Mouse (Mus musculus): ENCODE measurements around the gene Tnpo3. TPM values are rescaled to one million over a fixed set of nuclear protein-coding genes. Genes with fewer than 3 reads are reported as not detected.

Tnpo3 gene
- 10 to 100 TPM; 40.3 to 44.0 TPM for total RNA-seq (2021)

DNA sequence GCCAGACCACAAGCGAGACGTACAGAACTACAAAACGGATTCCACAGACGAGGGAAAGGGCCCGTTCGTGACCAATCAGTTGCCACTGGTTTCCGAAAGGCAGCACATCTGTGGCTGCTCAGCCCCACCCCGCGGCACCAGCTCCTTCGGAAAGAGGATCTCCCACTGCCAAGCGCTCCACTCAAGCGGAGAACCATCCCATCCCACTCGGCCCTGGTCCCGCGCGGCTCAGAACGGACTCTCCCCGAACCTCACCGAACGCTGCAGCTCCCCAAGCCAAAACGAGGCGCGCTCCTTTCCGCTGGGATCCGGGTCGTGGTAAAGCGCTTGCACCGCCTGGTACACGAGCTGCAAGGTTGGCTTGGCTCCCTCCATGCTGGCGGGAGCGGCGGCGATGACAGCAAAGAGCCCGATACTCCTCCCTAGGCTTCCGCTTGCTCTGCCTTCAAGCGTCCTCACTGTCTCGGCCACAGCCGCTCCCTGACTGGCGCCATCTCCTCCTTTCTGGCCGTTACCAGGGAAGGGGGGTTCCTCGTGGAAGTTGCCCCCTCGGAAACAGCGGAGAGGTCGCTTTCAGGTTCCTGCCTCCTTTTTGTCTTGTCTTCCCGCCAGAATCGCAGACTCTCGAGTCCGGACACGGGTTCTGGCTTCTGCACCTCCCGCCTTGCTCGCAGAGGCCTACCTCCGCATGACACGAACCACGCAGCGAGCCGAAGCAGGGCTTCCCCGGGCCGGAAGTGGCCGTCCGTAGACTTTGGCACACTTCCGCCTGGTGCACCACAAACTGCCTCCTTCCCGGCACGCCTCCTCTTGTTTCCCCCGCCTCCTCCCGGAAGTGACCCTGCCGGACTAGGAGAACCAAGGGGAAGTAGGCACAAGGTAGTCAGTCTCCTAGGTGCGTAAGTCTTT, at the start of gene Tnpo3:
TSS of gene Tnpo3 (minus strand) at position 777 of the 909 bp plus-strand sequence.
- peak; percentile 88 for DNase-seq (ENCODE audit: low spot score)
- intact Hi-C loops (cut with DNase I), result no loop called here

DNA sequence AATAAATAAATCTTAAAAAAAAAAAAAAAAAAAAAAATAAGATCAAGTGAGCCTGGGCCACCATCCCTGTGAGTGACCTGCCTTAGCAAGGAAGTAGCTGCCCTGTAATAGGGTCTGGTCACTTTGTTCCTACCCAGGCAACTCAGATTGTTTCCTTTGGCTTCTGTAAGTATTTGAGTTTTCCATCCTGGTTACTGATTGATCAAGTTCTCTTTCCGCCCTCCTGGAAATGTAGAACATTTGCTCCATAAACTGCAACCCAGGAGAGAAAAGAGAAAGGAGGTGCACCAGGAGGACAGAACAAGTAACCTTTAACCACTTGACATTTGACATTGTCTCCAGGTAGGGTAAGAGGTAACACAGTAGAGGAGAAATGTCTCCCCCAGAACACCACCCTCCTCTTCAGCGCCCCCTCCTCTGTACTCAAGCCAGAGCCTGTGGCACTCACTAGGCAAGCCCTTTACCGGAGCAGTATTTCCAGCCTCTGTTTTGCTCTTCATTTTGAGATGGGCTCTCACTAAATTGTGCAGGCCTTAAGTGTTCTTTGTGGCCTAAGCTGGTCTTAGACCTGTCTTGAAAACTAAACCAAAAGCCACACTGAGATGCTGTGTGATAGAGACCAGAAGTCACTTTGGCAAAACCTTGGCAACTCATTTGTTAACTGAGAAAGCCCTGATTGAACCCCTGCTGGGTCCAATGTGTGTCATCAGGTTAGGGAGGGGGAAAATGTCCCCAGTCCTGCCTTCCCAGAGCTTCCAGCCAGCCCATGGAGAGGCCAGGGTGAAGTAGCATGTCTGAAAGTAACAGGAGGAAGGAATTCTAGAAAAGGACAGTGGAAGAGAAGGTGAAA, 49.2 kb upstream of the Tnpo3 start:
- intact Hi-C loops (cut with DNase I), result no loop called here
- DNase-seq (ENCODE audit: low spot score), result no peak

GRCm38 (mm10) chr6:29653271-29653670, 43.6 kb upstream of the Tnpo3 start:
- intact Hi-C loops (cut with DNase I), result no loop called here
- no peak for DNase-seq (ENCODE audit: low spot score)

DNA sequence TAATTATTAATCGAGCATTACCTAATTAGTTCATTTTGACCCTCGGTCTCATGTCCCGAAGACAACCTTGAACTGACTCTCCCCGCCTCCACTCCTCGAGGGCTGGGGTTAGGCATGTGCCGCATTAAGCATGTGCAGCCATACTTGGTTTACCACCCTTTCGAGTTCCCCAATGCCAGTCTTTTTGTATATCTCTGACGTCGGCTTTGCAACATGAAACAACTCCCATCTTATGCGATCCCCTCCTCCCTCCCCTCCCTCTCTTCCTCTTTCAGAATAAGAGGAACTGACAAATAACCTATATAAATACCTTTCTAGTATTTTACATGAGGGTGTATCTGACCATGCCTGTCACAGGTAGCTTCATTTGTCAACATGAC, 40.5 kb upstream of the Tnpo3 start:
- intact Hi-C loops (cut with DNase I), result no loop called here
- DNase-seq (ENCODE audit: low spot score), result no peak

- intact Hi-C loops (cut with DNase I), result loop anchor here (1.0 to 10.0 kb wide), 2 partner anchors 132 to 255 kb away; partner anchors contain the start of gene Ccdc136
- DNase-seq (ENCODE audit: low spot score), result peak; percentile 55
Measured at GRCm38 (mm10) chr6:29649494-29650169, 39.9 kb upstream of the Tnpo3 start.

- DNase-seq (ENCODE audit: low spot score), result no peak
- intact Hi-C loops (cut with DNase I), result loop anchor here (10.0 kb wide), 1 partner anchor 247 kb away; the partner anchor contains the start of gene Ccdc136
Measured at GRCm38 (mm10) chr6:29641816-29642215, 32.1 kb upstream of the Tnpo3 start.

GRCm38 (mm10) chr6:29639580-29640419, 30.1 kb upstream of the Tnpo3 start:
- no peak for DNase-seq (ENCODE audit: low spot score)
- intact Hi-C loops (cut with DNase I), result loop anchor here (10.0 kb wide), 1 partner anchor 245 kb away; the partner anchor contains the start of gene Ccdc136

- DNase-seq (ENCODE audit: low spot score), result no peak
- intact Hi-C loops (cut with DNase I), result no loop called here
Measured at GRCm38 (mm10) chr6:29638844-29639460, 29.3 kb upstream of the Tnpo3 start.

DNA sequence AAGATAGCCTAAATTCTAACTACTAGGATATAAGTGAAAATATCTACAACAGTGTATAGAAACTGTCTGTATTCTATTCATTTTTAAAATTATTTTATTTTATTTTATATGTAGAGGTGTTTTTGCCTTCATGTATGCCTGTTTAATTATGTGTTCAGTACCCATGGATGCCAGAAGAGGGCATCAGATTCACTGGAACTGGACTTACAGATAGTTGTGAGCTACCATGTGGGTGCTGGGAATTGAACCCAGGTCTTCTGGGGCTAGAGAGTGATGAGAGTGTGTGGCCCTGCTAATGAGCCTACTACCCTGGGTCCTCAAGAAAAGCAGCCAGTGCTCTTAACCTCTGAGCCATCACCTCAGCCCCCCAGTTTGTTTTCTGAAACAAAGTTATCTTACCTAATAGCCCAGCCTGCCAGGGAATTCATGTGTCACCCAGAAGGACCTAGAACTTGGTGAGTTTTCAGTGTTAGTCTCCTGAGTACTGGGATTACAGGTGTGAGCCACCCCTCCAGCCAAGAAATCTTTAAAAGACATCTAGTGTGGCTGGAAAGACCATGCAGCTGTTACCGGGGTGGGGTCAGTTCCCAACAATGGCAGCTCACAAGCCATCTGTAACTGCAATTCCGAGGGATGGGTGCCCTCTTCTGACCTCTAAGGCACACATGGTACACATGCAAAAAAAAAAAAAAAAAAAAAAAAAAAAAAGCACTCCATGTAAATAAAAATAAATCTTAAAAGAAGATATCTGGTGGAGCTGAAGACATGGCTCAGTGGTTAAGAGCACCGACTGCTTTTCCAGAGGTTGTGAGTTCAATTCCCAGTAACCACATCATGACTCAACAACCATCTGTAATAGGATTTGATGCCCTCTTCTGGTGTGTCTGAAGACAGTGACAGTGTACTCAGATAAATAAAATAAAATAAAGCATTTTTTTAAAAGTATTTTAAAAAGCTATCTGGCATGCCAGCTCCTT, 28.0 kb upstream of the Tnpo3 start:
- DNase-seq (ENCODE audit: low spot score), result no peak
- intact Hi-C loops (cut with DNase I), result no loop called here

DNA sequence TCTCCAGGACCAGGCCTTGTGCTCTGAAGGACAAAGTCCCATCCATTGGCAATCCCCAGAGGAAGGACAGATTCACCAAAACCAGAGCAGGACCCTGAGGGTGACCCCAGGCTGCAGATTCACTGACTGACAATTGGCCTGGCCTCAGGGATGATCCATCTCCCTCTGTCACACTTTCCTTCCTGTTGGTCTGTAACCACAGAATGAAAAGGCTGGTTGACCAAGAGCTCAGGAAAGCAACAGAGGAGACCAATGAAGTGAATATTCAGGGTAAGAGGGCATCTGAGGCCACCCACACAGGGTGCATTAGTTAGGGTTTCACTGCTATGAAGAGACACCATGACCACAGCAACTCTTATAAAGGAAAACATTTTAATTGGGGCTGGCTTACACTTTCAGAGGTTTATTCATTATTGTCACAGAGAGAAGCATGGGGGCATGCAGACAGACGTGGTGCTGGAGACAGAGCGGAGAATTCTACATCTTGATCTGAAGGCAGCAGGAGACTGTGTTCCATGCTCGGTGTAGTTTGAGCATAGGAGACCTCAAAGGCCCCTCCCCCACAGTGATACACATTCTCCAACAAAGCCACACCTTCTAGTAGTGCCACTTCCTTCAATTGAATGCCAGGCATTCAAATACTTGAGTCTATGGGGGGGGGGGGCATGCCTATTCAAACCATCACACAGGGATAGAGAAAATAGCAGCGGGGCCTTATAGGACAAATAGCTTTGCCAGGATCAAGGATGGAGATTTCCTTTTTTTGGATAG, 26.8 kb upstream of the Tnpo3 start:
- intact Hi-C loops (cut with DNase I), result no loop called here
- DNase-seq (ENCODE audit: low spot score), result no peak

DNA sequence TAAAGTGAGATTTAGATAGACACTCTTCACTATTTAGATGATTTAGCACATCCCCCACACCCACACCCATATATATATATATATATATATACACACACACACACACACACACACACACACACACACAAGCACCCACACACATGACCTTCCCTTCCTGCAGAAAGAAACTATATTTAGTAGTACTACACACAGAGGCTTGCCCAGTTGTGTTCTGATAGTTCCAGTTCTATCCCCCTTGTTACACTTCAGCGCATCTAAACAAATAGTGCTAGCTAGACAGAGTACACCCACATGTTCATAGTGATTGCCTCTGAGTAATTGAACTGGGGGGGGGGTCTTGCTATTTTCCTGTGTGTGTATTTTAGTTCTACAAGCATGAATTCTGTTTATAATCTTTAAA, 24.9 kb upstream of the Tnpo3 start:
- intact Hi-C loops (cut with DNase I), result no loop called here
- DNase-seq (ENCODE audit: low spot score), result no peak

DNA sequence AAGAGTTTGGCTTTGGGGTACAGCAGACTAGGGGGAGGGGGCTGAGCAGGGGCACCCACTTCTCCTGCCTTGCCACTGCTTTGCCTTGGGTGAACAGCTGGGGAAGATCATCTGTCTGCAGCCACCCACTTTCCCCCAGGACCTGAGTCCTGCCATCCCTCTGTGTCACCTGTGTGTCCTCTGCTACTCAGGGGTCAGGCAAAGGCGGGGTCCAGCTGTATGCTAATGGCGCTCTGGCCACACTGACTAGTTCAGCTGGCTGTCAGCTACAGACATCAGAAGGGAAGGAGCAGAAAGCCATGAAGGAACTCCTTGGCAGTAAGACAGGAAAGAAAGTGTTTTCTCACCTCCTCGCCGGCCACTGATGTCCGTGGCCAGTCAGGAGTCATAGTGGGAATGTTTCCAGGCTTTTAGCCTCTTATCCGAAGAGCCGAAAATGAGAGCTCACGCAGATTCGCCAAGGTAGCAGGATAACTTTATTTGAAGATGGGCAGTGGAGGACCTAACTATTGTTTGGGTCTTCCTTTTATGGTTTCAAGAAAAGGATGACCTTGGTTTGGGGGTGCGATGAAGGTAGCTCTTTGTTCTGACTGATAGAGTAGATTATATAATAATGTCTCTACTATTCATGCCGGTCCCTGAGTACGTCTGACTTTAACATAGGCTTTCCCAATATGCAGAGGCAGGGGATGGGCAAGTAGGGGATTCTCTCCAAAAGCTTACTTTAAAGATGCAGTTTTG, 23.0 kb upstream of the Tnpo3 start:
- no peak for DNase-seq (ENCODE audit: low spot score)
- intact Hi-C loops (cut with DNase I), result no loop called here

DNA sequence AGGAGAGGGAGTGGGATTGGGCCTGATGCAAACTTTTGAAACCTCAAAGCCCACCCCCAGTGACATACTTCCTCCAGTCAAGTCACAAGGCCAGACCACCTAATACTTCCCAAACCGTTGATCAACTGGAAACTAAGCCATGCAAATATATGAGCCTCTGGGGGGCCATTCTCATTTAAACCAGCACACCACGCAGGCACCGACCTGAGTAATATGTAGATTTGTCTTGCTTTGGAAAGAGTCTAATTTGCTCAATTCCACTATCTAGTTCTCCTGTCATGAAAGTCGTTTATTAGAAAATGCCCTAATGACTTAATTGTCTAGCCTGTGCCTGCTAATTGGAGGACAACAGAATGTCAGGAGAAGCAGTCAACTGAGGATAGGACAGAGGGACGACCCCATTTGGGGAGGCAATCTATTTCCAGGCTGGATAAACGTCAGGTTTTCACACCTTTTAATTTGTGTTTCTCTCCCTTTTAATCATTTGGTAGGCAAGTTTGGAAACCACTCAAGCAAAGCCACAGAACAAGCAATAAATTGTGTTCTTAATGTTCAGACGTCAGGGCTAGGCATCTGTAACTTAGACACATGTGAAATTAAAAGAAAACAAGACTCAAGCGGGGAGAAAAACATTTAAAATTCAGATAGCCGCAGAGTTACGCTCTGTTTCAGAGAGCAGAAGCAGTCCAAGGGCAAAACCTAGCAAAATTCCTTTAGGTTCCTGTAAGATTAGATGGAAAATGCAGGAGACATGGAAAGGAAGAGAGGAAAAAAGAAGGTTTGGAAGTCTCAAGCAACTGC, 22.3 kb upstream of the Tnpo3 start:
- DNase-seq (ENCODE audit: low spot score), result no peak
- intact Hi-C loops (cut with DNase I), result no loop called here

GRCm38 (mm10) chr6:29630216-29630615, 20.5 kb upstream of the Tnpo3 start:
- intact Hi-C loops (cut with DNase I), result no loop called here
- no peak for DNase-seq (ENCODE audit: low spot score)

DNA sequence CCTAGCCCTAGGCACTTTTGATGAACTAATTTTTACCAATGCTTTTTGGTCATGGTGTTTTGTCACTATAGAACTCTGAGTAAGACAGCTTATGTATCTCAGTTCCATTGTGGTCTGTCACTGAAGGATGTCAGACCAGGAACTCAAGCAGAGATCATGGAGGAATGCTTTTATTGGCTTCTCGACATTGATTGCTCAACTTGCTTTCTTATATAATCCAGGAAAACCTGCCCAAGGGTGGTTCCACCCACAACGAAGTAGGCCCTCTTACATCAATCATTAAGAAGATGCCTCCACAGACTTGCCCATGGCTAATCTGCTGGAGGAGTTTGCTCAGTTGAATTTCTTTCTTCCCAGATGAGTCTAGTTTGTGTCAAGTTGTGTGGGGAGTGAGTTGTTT, 18.1 kb upstream of the Tnpo3 start:
- no peak for DNase-seq (ENCODE audit: low spot score)
- intact Hi-C loops (cut with DNase I), result no loop called here

DNA sequence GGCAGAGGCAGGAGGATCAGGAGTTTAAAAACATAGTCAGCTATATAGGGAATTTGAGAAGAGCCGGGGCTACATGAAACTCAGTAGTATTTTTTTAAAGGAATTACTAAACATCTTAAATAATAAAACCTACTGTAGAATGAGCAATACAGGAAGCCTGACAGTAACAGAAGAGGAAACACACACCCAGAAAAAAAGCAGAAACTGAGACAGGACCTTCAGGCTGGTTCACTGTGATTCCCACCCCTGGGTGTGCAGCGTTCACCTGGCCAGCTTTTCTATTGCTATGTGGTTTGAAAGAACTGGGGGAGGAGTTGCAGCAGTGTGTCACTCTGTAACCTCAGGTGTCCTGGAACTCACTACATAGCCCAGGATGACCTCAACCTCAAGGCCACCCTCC, 14.2 kb upstream of the Tnpo3 start:
- DNase-seq (ENCODE audit: low spot score), result no peak

More for the DNA sequence above, 14.2 kb upstream of the Tnpo3 start:
- intact Hi-C loops (cut with DNase I), result no loop called here

Measured in heart, postnatal 25 days (tissue).